Comparison of ENCODE assay signal across 23 mouse cellular contexts in the genomic region with DNA sequence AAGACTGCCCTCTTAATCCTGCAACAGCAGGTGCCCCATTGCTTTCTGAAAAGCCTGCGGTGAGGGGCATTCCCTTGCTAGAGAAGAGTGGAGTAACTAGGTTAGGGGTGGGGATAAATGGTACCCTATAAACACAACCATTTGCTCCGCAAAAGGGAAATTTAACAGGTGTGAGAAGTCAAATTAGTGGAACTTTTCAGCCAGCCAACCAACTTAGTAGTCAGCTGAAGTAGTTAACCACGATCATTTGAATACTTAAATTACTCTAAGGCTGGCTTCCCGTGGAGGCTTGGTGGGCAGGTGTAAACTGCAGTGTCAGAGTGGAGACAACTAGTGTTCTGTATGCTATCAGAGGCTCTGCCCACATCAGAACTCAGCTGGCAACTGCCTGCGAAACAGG. TPM values are rescaled to one million over a fixed set of nuclear protein-coding genes. Genes with fewer than 3 reads are reported as not detected.
DNase-seq lines count a peak whose midpoint lies in the region; ATAC-seq lines count a peak whose summit lies in the region.
"Had no signal": no experiment of that assay in that cellular context is flagged by ENCODE, and none has a peak within 500 bp of the region (broad histone marks: within the 10 kb centered on the region; RNA-seq: fewer than 3 reads in every experiment).

No protein-coding gene starts in this region.

- H3K9ac ChIP-seq in embryonic facial prominence, embryonic 14.5 days (ENCODE audit: low read depth, low read length), result no peak overlapping the region
- no peak overlapping the region for H3K9ac ChIP-seq in kidney, embryonic 16.5 days (replicated peaks; ENCODE audit: low read length)
- H3K9ac ChIP-seq in kidney, embryonic 14.5 days (ENCODE audit: low read depth, low read length), result no peak overlapping the region
- H3K9ac ChIP-seq: embryonic facial prominence, embryonic 12.5 days; forebrain, embryonic 12.5 days; forebrain, embryonic 15.5 days; hindbrain, embryonic 12.5 days; hindbrain, embryonic 15.5 days had no signal

- no peak overlapping the region for H3K4me3 ChIP-seq in embryonic facial prominence, embryonic 14.5 days (ENCODE audit: low read depth, low read length)
- no peak overlapping the region for H3K4me3 ChIP-seq in embryonic facial prominence, embryonic 10.5 days
- H3K4me3 ChIP-seq in kidney, embryonic 16.5 days (ENCODE audit: low read length), result no peak overlapping the region
- H3K4me3 ChIP-seq in kidney, embryonic 14.5 days (ENCODE audit: low read length), result no peak overlapping the region
- no peak overlapping the region for H3K4me3 ChIP-seq in limb, embryonic 10.5 days
- H3K4me3 ChIP-seq: embryonic facial prominence, embryonic 12.5 days; erythroblast, embryonic 14.5 days; forebrain, embryonic 12.5 days; forebrain, embryonic 15.5 days; heart, embryonic 10.5 days; hindbrain, embryonic 12.5 days; hindbrain, embryonic 15.5 days had no signal

- no peaks in the 10 kb centered on the region for H3K36me3 ChIP-seq in embryonic facial prominence, embryonic 14.5 days (ENCODE audit: control insufficient read depth, insufficient read depth, low read length)
- H3K36me3 ChIP-seq in embryonic facial prominence, embryonic 10.5 days (replicated peaks), result no peaks in the 10 kb centered on the region
- H3K36me3 ChIP-seq in kidney, embryonic 16.5 days (ENCODE audit: insufficient read depth, low read length), result no peaks in the 10 kb centered on the region
- no peaks in the 10 kb centered on the region for H3K36me3 ChIP-seq in kidney, embryonic 14.5 days (ENCODE audit: control insufficient read depth, insufficient read depth, low read length)
- H3K36me3 ChIP-seq in limb, embryonic 10.5 days, result no peaks in the 10 kb centered on the region
- H3K36me3 ChIP-seq: embryonic facial prominence, embryonic 12.5 days; forebrain, embryonic 12.5 days; forebrain, embryonic 15.5 days; hindbrain, embryonic 12.5 days; hindbrain, embryonic 15.5 days had no signal

- ATAC-seq in embryonic facial prominence, embryonic 14.5 days (ENCODE audit: low read depth), result no peak
- no peak for ATAC-seq in kidney, embryonic 16.5 days (ENCODE audit: low FRiP score, low TSS enrichment)
- no peak for ATAC-seq in kidney, embryonic 14.5 days (ENCODE audit: low FRiP score, low TSS enrichment)
- ATAC-seq: forebrain, embryonic 15.5 days had no signal

- no peaks in the 10 kb centered on the region; the same call in 1 of the 2 replicates for H3K27me3 ChIP-seq in embryonic facial prominence, embryonic 14.5 days (replicated peaks; ENCODE audit: control insufficient read depth, insufficient read depth, low read length)
- peaks cover 4% of the 10 kb centered on the region; the same call in 1 of the 2 replicates for H3K27me3 ChIP-seq in embryonic facial prominence, embryonic 10.5 days (replicated peaks; ENCODE audit: low read depth, poor library complexity, severe bottlenecking)
- H3K27me3 ChIP-seq in kidney, embryonic 16.5 days (ENCODE audit: insufficient read depth, low read length), result peaks cover 11% of the 10 kb centered on the region
- H3K27me3 ChIP-seq in kidney, embryonic 14.5 days (ENCODE audit: control insufficient read depth, insufficient read depth, low read length), result peaks cover 6% of the 10 kb centered on the region
- peaks cover 5% of the 10 kb centered on the region; the same call in 1 of the 2 replicates for H3K27me3 ChIP-seq in limb, embryonic 10.5 days (ENCODE audit: low read depth, poor library complexity, severe bottlenecking)
- H3K27me3 ChIP-seq: embryonic facial prominence, embryonic 12.5 days; forebrain, embryonic 12.5 days; hindbrain, embryonic 12.5 days; hindbrain, embryonic 15.5 days had no signal

- DNase-seq in embryonic facial prominence, embryonic 14.5 days (ENCODE audit: low spot score), result no peak
- DNase-seq in embryonic facial prominence, embryonic 10.5 days (ENCODE audit: low spot score), result no peak
- peak; percentile 6 for DNase-seq in thymus, postnatal 25 days
- DNase-seq in thymus, adult 18-20 months, result no peak
- peak; percentile 22 for DNase-seq in R1 (ENCODE audit: low read depth, low spot score)
- DNase-seq in limb, embryonic 10.5 days (ENCODE audit: low spot score), result no peak
- DNase-seq: adrenal gland, postnatal 10 days; adrenal gland, postnatal 36 days; B cell, adult 2 months; cerebellum, adult 18-20 months; cerebellum, adult 9-10 months; cerebellum, postnatal 14 days; gastrocnemius, postnatal 25 days; heart, adult 18-20 months had no signal

- H3K27ac ChIP-seq in embryonic facial prominence, embryonic 14.5 days (replicated peaks; ENCODE audit: low read depth, low read length), result no peak overlapping the region
- H3K27ac ChIP-seq in embryonic facial prominence, embryonic 10.5 days (replicated peaks), result no peak overlapping the region
- H3K27ac ChIP-seq in kidney, embryonic 16.5 days (ENCODE audit: low read length), result no peak overlapping the region
- no peak overlapping the region for H3K27ac ChIP-seq in kidney, embryonic 14.5 days (ENCODE audit: low read depth, low read length)
- no peak overlapping the region for H3K27ac ChIP-seq in limb, embryonic 10.5 days
- H3K27ac ChIP-seq: embryonic facial prominence, embryonic 12.5 days; forebrain, embryonic 12.5 days; forebrain, embryonic 15.5 days; heart, embryonic 10.5 days; hindbrain, embryonic 12.5 days; hindbrain, embryonic 15.5 days had no signal

- peak overlapping the region; percentile 17; the same call in 1 of the 2 replicates for H3K4me2 ChIP-seq in embryonic facial prominence, embryonic 14.5 days (ENCODE audit: low read depth, low read length)
- peak overlapping the region; percentile 36; the same call in 1 of the 2 replicates for H3K4me2 ChIP-seq in kidney, embryonic 16.5 days (replicated peaks; ENCODE audit: low read depth, low read length)
- no peak overlapping the region for H3K4me2 ChIP-seq in kidney, embryonic 14.5 days (replicated peaks; ENCODE audit: low read depth, low read length)
- H3K4me2 ChIP-seq: forebrain, embryonic 12.5 days; forebrain, embryonic 15.5 days; hindbrain, embryonic 12.5 days; hindbrain, embryonic 15.5 days had no signal

- H3K9me3 ChIP-seq in embryonic facial prominence, embryonic 14.5 days (ENCODE audit: control insufficient read depth, low read length), result no peaks in the 10 kb centered on the region
- H3K9me3 ChIP-seq in embryonic facial prominence, embryonic 10.5 days, result no peaks in the 10 kb centered on the region
- H3K9me3 ChIP-seq in kidney, embryonic 16.5 days (ENCODE audit: low read length), result peaks cover 2% of the 10 kb centered on the region; the same call in 1 of the 2 replicates
- no peaks in the 10 kb centered on the region for H3K9me3 ChIP-seq in kidney, embryonic 14.5 days (ENCODE audit: control insufficient read depth, low read length)
- H3K9me3 ChIP-seq in limb, embryonic 10.5 days (replicated peaks), result no peaks in the 10 kb centered on the region
- H3K9me3 ChIP-seq: embryonic facial prominence, embryonic 12.5 days; forebrain, embryonic 12.5 days; heart, embryonic 10.5 days; hindbrain, embryonic 15.5 days had no signal

- H3K4me1 ChIP-seq in embryonic facial prominence, embryonic 14.5 days (ENCODE audit: control insufficient read depth, insufficient read depth, low read length), result no peaks in the 10 kb centered on the region
- H3K4me1 ChIP-seq in embryonic facial prominence, embryonic 10.5 days, result peaks cover 5% of the 10 kb centered on the region
- H3K4me1 ChIP-seq in kidney, embryonic 16.5 days (ENCODE audit: insufficient read depth, low read length), result no peaks in the 10 kb centered on the region
- no peaks in the 10 kb centered on the region for H3K4me1 ChIP-seq in kidney, embryonic 14.5 days (ENCODE audit: control insufficient read depth, insufficient read depth, low read length)
- peaks cover 2% of the 10 kb centered on the region; the same call in 1 of the 2 replicates for H3K4me1 ChIP-seq in limb, embryonic 10.5 days
- H3K4me1 ChIP-seq: embryonic facial prominence, embryonic 12.5 days; forebrain, embryonic 12.5 days; forebrain, embryonic 15.5 days; hindbrain, embryonic 12.5 days; hindbrain, embryonic 15.5 days had no signal

- WGBS in embryonic facial prominence, embryonic 14.5 days, result 24% methylated on average over 5 of the region's 5 CpGs
- WGBS in embryonic facial prominence, embryonic 10.5 days, result 24% methylated on average over 5 of the region's 5 CpGs
- 22% methylated on average over 5 of the region's 5 CpGs for WGBS in kidney, embryonic 16.5 days
- WGBS in kidney, embryonic 14.5 days, result 16% methylated on average over 5 of the region's 5 CpGs
- 28% methylated on average over 5 of the region's 5 CpGs for WGBS in limb, embryonic 10.5 days

RNA-seq across cellular contexts. Expression of a gene that starts 28.6 kb away (rescaled TPM):
- 12.2 and 13.2 TPM in 2 replicates for polyA plus RNA-seq in embryonic facial prominence, embryonic 14.5 days (2014; fragmentation: Nextera tagmentation; extraction: Ambion mirVana)
- 9.5 and 11.0 TPM in 2 replicates for polyA plus RNA-seq in embryonic facial prominence, embryonic 10.5 days (2016; fragmentation: Nextera tagmentation; extraction: Ambion mirVana)
- polyA plus RNA-seq in kidney, embryonic 16.5 days (2015; fragmentation: Nextera tagmentation; extraction: Ambion mirVana), result 19.2 and 19.7 TPM in 2 replicates
- polyA plus RNA-seq in kidney, embryonic 14.5 days (2014; fragmentation: Nextera tagmentation; extraction: Ambion mirVana), result 12.5 and 20.0 TPM in 2 replicates
- polyA plus RNA-seq in limb, embryonic 10.5 days (2016; fragmentation: Nextera tagmentation; extraction: Ambion mirVana), result 11.8 and 12.1 TPM in 2 replicates

Comparison
In these comparisons a context has a peak if more than half of its experiments do, and no peak if none do; other contexts are left out.
1. DNase-seq: peak in thymus, postnatal 25 days (single experiment) and R1 (single experiment); none in embryonic facial prominence, embryonic 14.5 days (single experiment), embryonic facial prominence, embryonic 10.5 days (single experiment), thymus, adult 18-20 months (0 of 2) and limb, embryonic 10.5 days (single experiment).